Mouse (Mus musculus): ENCODE measurements at regions not wholly inside any gene's neighbourhood (a gene's known extent, or its start where the extent isn't known, plus 50 kb on each side); places are given as distances from the start of the nearest gene placed in this dataset.
A peak's percentile ranks its signal among the peaks of the same experiment; 100 is the strongest.
"Not testable (repeated sequence)": the region's sequence is repeated elsewhere in the genome, so short reads cannot be mapped to it uniquely, and the experiment has no call there.

- peak in 1 of 2 experiments; percentile 31 for DNase-seq
These were observed 213.7 kb downstream of the Macc1 start for GRCm38 (mm10) chr12:119527760-119528159.

- DNase-seq, result not testable (repeated sequence)
These were observed 234.3 kb downstream of the Macc1 start for GRCm38 (mm10) chr12:119548376-119548775.

- peak; percentile 8 to 35 for DNase-seq
These were observed 262.6 kb downstream of the Macc1 start for GRCm38 (mm10) chr12:119576690-119577089.

- no peak for DNase-seq
These were observed 263.2 kb downstream of the Macc1 start for GRCm38 (mm10) chr12:119577280-119577679.

- DNase-seq, result no peak
These were observed 287.3 kb downstream of the Macc1 start for GRCm38 (mm10) chr12:119601361-119601760.

GRCm38 (mm10) chr12:119624238-119624637 is 310.2 kb downstream of the Macc1 start:
- DNase-seq, result no peak

GRCm38 (mm10) chr12:119655366-119655765 is 290.3 kb upstream of the Tmem196 start:
- no peak for DNase-seq
